Mouse (Mus musculus): ENCODE measurements around the gene Zfp605.

- no peak for TF ChIP-seq CTCF (IDR thresholded peaks at IDR 0.05; ENCODE audit: low read depth)
- no peak for TF ChIP-seq EP300 (IDR thresholded peaks at IDR 0.05; ENCODE audit: low read depth)
Observed at GRCm38 (mm10) chr5:110139325-110139724, 29.4 kb downstream of the Zfp605 start.

Data from liver, postnatal 0 days (tissue).